Mouse (Mus musculus) hindbrain, embryonic 11.5 days (tissue): Measurements from ENCODE around the gene Myh13. TPM values are rescaled to one million over a fixed set of nuclear protein-coding genes. Genes with fewer than 3 reads are reported as not detected.

Experiments
- ATAC-seq: fragments of 200-750 bp; cut with Nextera tagmentation; 2 replicates; pipeline ENCODE4 v1.8.0; 2017; ENCODE audit warnings: mild to moderate bottlenecking, moderate TSS enrichment, moderate library complexity; ENCODE audit not compliant: low FRiP score
- DNase-seq: peaks from one replicate; pipeline ENCODE4 v3.0.0-alpha.2; 2015; ENCODE audit warnings: low spot score
- H3K27ac ChIP-seq: fragments of 300-500 bp; sonication (generic); 2 replicates; pipeline ENCODE4 v1.5.1; 2014; ENCODE audit warnings: mild to moderate bottlenecking, low read depth, low read length
- H3K27me3 ChIP-seq: fragments of 300-500 bp; sonication (generic); 2 replicates; pipeline ENCODE4 v1.6.1; 2014; ENCODE audit warnings: mild to moderate bottlenecking, low read length, moderate library complexity, mixed read lengths; ENCODE audit not compliant: control insufficient read depth, insufficient read depth
- H3K36me3 ChIP-seq: fragments of 300-500 bp; sonication (generic); 2 replicates; pipeline ENCODE4 v1.6.1; 2014; ENCODE audit warnings: mild to moderate bottlenecking, low read length, moderate library complexity, mixed read lengths; ENCODE audit not compliant: control insufficient read depth, insufficient read depth
- H3K4me1 ChIP-seq: fragments of 300-500 bp; sonication (generic); replicated peaks from 2 replicates; pipeline ENCODE4 v1.6.1; 2014; ENCODE audit warnings: low read length, mixed read lengths; ENCODE audit not compliant: control insufficient read depth, insufficient read depth
- H3K4me2 ChIP-seq: fragments of 300-500 bp; sonication (generic); replicated peaks from 2 replicates; pipeline ENCODE4 v1.6.1; 2014; ENCODE audit warnings: mild to moderate bottlenecking, low read depth, low read length
- H3K4me3 ChIP-seq: fragments of 300-500 bp; sonication (generic); 2 replicates; pipeline ENCODE4 v1.5.1; 2014; ENCODE audit warnings: low read depth, low read length
- H3K9ac ChIP-seq: fragments of 300-500 bp; sonication (generic); 2 replicates; pipeline ENCODE4 v1.6.1; 2014; ENCODE audit warnings: low read depth, low read length
- H3K9me3 ChIP-seq: fragments of 300-500 bp; sonication (generic); 2 replicates; pipeline ENCODE4 v1.6.1; 2016; ENCODE audit warnings: low read length; ENCODE audit not compliant: control insufficient read depth
- WGBS: fragments of 180-500 bp; shearing (Covaris S2); extraction: QIAGEN DNeasy Blood & Tissue Kit; methylation state at CpG from one replicate; pipeline ENCODE4 v1.1.7; 2014; 5-methylcytosine and 5-hydroxymethylcytosine counted together
- polyA plus RNA-seq: library from polyadenylated mRNA; unstranded; fragments of >200 nt; fragmentation: Nextera tagmentation; extraction: Ambion mirVana; gene quantifications from 2 replicates; pipeline ENCODE4 v1.2.1, GENCODE M21; 2014

Gene Myh13
- polyA plus RNA-seq, 1 experiment from 2014 or later, result not detected

DNA sequence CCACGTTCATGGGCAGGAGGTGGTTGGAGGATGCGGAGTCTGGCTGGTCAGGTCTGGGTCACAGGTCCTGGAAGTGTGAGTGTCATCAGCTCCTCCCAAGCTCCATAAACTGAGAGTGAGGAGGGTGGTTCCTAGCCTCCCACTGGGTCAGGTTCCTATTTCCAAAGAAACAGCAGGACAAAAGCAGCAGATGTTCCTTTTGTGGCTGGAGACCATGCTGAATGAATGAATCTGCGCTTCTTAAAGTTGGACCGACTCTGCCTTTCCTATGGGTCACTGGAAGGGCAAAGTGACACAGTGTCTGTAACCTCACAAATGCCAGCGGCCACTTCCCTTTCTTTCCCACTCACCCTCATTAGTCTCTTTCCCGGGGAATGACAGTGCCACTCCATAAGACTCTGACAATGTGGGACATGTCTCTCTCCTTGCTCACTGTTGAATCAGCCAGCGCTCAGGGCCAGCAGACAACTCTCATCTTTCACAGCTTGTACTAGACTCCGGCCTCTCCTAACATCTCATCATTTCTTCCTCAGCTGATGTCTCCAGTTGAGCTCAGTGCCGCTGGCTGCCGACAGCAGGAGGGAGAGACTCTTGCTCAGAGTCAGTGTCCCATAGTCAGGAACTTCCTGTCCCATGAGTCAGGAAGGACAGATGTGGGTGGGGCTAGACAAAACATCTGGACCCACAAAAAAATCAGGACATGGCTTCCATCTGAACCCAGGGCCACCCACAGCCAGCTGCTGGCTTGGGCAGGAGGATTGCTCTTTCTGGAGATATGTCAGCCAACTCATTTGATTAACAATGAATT lies 58.4 kb downstream of the Myh13 start:
- H3K36me3 ChIP-seq, result no peaks in the 10 kb centered on the region
- ATAC-seq (no peak; the same call in 1 of the 2 replicates), DNase-seq (peak; percentile 35)
- WGBS, result 10% methylated on average over 10 of the region's 10 CpGs
- no peak overlapping the region for H3K4me3 ChIP-seq
- 0 out of 2 replicates have a peak, but pooled peaks cover 7% of the 10 kb centered on the region for H3K4me1 ChIP-seq
- H3K9ac ChIP-seq, result no peak overlapping the region
- no peak overlapping the region for H3K27ac ChIP-seq
- H3K4me2 ChIP-seq, result no peak overlapping the region
- no peaks in the 10 kb centered on the region for H3K9me3 ChIP-seq
- H3K27me3 ChIP-seq, result 0 out of 2 replicates have a peak, but pooled peaks cover 3% of the 10 kb centered on the region

DNA sequence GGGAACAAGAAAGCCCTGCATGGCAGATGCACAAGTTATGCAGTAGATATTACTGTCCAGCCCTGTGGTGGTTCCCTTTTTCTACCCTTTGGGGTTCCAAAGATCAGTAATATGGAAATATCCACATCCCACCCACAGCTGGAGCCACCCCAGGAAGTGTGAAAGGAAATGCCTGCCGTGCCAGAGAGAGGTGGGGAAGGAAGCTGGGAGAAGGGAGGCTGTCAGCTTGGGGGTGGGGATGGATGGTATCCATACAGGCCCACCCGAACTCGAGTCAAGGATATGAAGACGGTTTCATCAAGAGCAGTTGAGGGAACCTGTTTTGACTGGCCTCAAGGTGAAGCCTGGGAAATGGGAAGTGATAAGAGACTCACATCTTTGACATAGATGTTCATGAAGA lies 60.4 kb downstream of the Myh13 start:
- H3K27me3 ChIP-seq, result 0 out of 2 replicates have a peak, but pooled peaks cover 3% of the 10 kb centered on the region
- 72% methylated on average over 4 of the region's 4 CpGs for WGBS

DNA sequence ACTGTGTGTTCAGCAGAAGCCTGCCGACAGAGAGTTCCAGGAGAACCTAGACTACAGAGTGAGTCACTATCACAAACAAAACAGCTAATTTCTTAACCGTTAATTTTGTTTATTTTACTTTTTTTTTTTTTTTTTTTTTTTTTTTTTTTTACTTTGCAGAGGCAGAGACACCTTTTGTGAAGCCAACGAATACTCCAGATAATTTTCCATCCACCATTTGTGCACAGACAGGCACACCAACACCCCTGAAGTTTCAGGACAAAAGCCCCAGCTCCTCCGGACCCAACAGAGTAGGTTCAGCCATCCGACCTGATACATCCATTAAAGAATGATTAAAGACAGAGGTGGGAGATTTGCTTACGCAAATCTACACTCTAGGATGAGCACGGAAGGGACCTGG lies 63.2 kb downstream of the Myh13 start:
- Histone ChIP-seq H3K9me3 (no peaks in the 10 kb centered on the region), H3K36me3 (no peaks in the 10 kb centered on the region), H3K27me3 (no peaks in the 10 kb centered on the region), H3K4me3 (no peak overlapping the region), H3K27ac (no peak overlapping the region), H3K9ac (no peak overlapping the region), H3K4me2 (no peak overlapping the region), H3K4me1 (0 out of 2 replicates have a peak, but pooled peaks cover 4% of the 10 kb centered on the region)
- 88% methylated on average over 7 of the region's 7 CpGs for WGBS
- no peak for ATAC-seq
- DNase-seq, result no peak

More for the DNA sequence above, 60.4 kb downstream of the Myh13 start:
- H3K4me1 ChIP-seq, result 0 out of 2 replicates have a peak, but pooled peaks cover 7% of the 10 kb centered on the region
- H3K4me3 ChIP-seq, result no peak overlapping the region
- no peak overlapping the region for H3K9ac ChIP-seq
- H3K4me2 ChIP-seq, result no peak overlapping the region
- DNase-seq (no peak), ATAC-seq (no peak)
- no peaks in the 10 kb centered on the region for H3K9me3 ChIP-seq
- no peaks in the 10 kb centered on the region for H3K36me3 ChIP-seq
- H3K27ac ChIP-seq, result no peak overlapping the region

DNA sequence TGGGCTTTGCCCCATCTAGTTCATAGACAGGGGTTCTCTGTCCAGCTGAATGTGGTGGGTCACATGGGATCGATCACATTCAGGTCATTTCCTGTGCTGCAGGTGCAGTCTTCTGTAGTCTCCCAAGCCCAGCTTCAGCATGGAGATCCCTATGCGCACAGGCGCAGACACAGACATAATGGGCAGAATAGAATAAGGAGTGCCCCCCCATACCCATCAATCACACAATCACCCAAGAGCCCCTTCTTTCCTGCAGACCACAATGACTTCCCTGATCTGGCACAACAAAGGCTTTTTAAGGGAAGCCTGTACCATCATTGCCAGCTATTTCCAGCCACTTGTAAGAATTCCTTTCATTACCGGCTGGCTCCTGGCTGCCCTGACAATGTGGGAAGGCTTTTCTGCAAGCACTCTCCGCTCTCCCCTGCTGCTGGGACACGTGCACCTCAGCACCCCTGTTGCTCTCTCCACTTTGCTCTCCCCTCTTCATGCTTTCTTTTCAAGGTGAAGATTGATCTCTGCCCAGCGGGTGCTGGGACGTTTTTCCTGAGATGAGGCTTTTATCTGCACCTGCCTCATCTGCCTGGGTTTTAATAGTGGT lies 65.5 kb downstream of the Myh13 start:
- H3K4me2 ChIP-seq, result no peak overlapping the region
- H3K36me3 ChIP-seq, result no peaks in the 10 kb centered on the region
- WGBS, result 18% methylated on average over 8 of the region's 8 CpGs
- no peaks in the 10 kb centered on the region for H3K27me3 ChIP-seq
- DNase-seq (no peak), ATAC-seq (no peak)
- no peaks in the 10 kb centered on the region for H3K4me1 ChIP-seq
- no peaks in the 10 kb centered on the region for H3K9me3 ChIP-seq
- H3K9ac ChIP-seq, result no peak overlapping the region
- no peak overlapping the region for H3K4me3 ChIP-seq
- H3K27ac ChIP-seq, result no peak overlapping the region

DNA sequence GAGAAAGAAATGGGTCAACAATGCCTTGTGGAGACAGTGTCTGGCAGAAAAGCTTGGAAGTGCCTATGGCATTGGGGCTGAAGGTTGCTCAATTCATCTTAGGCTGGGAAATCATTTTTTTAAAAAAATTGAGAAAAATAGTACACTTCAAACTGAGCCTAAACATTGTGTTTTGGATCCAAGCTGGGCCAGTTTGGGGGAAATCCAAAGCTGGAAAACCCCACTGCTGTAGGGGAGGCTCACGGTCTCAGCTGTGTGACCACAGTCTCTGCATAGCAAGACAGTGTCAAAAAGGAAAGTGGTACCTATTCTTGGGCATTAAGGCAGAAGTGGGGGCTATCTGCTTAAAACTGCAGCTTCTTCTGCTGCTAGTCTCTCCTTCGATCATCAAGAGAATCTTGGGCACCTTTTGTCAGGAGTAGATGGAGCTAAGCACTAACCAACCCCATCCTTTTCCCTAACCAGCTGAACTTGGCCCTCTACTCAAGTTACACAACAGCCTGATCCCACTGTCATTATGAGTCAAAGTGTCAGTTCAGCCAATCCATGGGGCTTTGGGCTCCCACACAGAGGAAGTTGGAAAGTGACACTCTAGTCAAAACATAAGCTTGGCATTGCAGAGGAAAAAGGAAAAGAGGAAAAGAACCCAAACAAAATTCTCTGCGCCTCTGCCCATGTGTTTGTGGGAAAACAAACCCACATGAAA lies 69.4 kb downstream of the Myh13 start:
- ATAC-seq (no peak), DNase-seq (no peak)
- H3K4me1 ChIP-seq, result no peaks in the 10 kb centered on the region
- no peak overlapping the region for H3K4me3 ChIP-seq
- no peak overlapping the region for H3K9ac ChIP-seq
- no peaks in the 10 kb centered on the region for H3K36me3 ChIP-seq
- no peaks in the 10 kb centered on the region for H3K9me3 ChIP-seq
- no peaks in the 10 kb centered on the region for H3K27me3 ChIP-seq
- no peak overlapping the region for H3K4me2 ChIP-seq
- 86% methylated on average over 3 of the region's 3 CpGs for WGBS
- no peak overlapping the region for H3K27ac ChIP-seq

DNA sequence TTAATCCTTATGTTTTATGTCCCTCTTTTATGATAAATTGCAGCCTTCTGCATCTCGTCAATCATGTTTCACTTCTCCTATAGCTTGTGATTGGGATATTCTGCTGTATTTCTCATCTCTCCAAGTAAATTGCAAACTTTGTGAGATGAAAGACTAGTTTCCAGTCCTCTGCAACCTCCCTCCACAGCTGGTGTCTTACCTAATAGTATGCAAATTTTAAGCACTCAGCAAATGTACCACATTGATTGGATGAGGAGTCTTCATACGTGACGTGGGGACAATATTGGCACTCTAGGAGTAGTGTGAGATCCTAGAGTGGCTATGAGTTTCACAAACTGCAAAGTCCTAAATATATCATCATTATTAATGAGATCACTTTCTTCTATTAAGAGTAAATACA lies 70.9 kb downstream of the Myh13 start:
- H3K36me3 ChIP-seq, result no peaks in the 10 kb centered on the region
- H3K27me3 ChIP-seq, result no peaks in the 10 kb centered on the region
- no peak for ATAC-seq
- no peak overlapping the region for H3K9ac ChIP-seq
- H3K27ac ChIP-seq, result no peak overlapping the region
- no peak for DNase-seq
- H3K4me3 ChIP-seq, result no peak overlapping the region
- H3K4me1 ChIP-seq, result no peaks in the 10 kb centered on the region
- H3K4me2 ChIP-seq, result no peak overlapping the region
- no peaks in the 10 kb centered on the region for H3K9me3 ChIP-seq
- WGBS, result 86% methylated on average over 3 of the region's 3 CpGs

DNA sequence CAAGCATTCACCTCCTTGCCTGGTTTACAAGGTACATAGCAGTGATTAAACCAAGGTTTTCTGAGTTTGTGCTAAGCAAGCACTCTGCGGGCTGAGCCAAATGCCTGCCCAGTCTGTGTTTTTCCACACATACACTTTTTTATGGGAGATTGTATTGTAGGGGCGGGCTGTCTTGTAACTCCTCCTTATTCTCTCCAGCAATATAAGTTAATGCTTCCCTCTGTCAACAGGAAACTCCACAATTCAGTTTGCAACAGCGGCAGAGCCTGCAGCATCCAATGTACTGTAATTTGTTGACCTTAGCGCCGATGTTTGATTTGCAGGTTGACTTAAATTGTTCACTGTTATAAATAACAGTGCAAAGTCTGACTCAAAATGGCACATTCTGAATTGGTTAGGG lies 79.5 kb downstream of the Myh13 start:
- Histone ChIP-seq H3K27ac (no peak overlapping the region), H3K4me1 (no peaks in the 10 kb centered on the region), H3K36me3 (no peaks in the 10 kb centered on the region), H3K9me3 (no peaks in the 10 kb centered on the region), H3K4me3 (no peak overlapping the region), H3K27me3 (no peaks in the 10 kb centered on the region), H3K4me2 (no peak overlapping the region), H3K9ac (no peak overlapping the region)
- no peak for DNase-seq
- 91% methylated on average over 5 of the region's 5 CpGs for WGBS
- no peak for ATAC-seq

DNA sequence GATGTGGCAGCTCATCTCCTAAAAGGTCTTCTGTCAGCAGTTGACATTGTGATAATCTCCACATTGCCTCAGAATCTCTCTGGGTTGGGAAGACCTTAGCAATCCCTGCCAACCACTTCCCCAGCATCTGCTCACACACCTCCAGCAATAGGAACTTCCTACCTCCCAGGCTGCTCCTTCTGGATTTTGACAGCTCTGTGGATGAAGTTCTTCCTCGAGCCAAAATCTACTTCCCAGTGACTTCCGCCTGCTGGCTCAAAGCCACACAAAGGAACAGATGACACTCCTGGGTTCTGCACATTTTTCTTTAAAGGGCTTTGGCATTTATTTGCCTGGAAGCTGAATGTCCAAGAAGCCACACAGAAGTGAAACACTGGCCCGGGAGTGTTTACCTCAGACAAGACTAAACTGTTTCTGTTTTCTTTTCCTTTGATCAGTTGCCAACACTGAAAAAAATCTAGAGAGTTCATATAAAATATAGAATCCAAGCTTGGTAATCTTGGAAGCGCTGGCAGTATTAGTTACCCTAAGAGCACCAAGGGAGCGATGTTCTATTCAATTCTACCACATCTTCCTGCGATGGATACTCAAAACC lies 93.0 kb downstream of the Myh13 start:
- Histone ChIP-seq H3K4me2 (no peak overlapping the region), H3K27ac (no peak overlapping the region), H3K36me3 (no peaks in the 10 kb centered on the region), H3K9ac (no peak overlapping the region), H3K4me3 (no peak overlapping the region), H3K9me3 (no peaks in the 10 kb centered on the region), H3K27me3 (no peaks in the 10 kb centered on the region), H3K4me1 (no peaks in the 10 kb centered on the region)
- no peak for ATAC-seq
- WGBS, result 88% methylated on average over 6 of the region's 6 CpGs
- DNase-seq, result no peak
